Mouse (Mus musculus) ZHBTc4 (cell line): ENCODE measurements at regions not wholly inside any gene's neighbourhood (a gene's known extent, or its start where the extent isn't known, plus 50 kb on each side); places are given as distances from the start of the nearest gene placed in this dataset.
"Not testable (repeated sequence)": the region's sequence is repeated elsewhere in the genome, so short reads cannot be mapped to it uniquely, and the experiment has no call there.

ENCODE experiments used
- DNase-seq: peaks from one replicate; pipeline ENCODE4 v3.0.0-alpha.2; 2011; ENCODE audit warnings: low read depth, low spot score

- no peak for DNase-seq
Measured at GRCm38 (mm10) chr1:73645011-73645410, 479.2 kb downstream of the Tns1 start.

DNA sequence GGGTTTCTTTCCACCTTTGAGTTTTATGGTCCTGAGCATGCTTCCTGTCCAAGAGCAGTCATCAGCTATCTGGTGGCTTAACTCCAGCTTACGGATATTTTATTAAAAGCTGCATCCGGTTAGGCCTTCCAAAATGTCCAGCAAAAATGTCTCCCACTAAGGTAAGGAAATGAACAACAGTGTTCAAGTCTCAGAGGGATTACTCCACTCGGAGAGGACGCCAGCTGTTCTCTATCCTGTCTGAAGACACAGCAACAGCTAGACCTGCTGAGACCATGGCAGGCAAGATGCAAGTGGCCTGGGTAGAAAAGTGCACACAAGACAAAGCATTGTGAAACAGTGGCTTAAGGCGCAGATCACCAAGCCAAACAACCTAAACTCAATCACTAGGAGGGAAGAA lies 479.9 kb downstream of the Tns1 start:
- no peak for DNase-seq

DNA sequence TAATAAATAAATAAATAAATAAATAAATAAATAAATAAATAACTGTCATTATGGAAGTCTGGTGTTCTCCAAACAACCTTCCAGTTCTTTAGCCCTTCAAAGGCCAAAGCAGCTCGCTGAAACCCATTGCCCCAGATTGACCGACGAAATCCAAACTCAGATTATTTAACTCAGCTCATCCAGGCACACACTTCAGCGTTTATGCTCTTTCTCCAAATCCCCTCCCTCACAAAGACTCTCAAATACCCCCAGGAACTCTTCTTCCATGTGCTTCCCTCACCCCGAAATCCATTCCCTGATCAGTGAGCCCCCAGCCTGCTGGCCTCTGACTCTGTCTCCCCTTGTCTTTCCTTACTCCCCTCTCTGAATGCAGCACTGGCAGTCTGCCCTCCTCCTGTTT lies 480.8 kb downstream of the Tns1 start:
- no peak for DNase-seq

DNA sequence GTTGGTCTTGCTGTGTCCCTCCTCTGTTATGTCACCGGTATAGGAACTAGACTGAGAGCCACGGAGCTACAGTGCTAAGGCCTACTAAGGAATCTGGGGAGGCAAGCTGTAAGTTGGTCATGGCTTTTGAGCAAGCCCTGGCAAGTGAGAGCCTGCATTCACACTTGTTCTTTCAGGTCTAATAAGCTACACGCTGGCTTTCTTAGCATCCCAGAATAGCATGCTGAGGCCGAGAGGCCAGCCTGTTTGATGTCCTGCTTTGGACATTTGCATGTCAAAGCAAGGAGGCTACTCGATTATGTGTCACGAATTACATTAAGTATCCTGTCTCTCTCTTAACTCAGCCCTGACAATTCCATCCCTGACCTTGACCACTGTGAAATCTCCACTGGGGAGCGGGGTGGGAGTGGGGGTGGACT lies 481.5 kb downstream of the Tns1 start:
- peak; percentile 88 for DNase-seq

DNA sequence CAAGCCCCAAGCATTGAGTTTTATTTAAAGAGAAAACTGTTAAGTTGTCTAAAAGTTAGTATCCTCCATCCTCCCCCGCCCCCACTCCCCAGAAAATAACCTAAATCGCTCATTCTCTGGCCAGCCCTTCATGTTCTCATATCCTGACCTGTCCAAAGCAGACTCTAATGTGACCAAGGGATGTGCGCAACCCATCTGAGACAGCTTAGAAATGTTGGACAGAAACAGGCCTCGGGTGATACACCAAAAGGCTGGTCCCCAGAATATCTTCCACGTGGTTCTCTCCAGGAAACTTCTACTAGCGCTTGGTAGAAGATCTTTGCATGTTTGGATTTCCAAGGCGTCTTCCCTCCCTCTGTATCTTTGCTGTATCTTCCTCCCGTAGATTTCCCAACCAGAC lies 482.8 kb downstream of the Tns1 start:
- no peak for DNase-seq

- no peak for DNase-seq
Measured at GRCm38 (mm10) chr1:73640726-73641451, 483.4 kb downstream of the Tns1 start.

DNA sequence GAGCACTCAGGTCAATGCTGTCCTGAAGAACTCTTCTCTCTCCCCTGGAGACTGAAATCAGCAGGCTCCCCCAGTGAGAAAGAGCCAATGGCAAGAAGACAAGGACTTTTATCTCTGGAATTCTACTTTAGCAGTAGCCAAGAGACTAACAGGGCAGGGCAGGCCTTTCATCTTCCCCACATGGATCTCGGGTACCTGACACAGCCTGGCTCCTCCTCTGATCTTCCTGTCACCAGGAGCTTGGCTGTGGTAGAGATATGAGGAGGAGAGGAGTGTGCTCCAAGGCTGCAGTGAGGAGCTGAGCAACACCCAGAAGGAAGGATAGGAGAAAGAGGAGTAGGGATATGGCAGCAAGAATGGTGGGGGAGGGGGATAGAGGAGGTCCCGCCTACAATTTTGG lies 488.5 kb downstream of the Tns1 start:
- DNase-seq, result no peak

GRCm38 (mm10) chr1:73634871-73635270 lies 489.4 kb downstream of the Tns1 start:
- DNase-seq, result no peak

DNA sequence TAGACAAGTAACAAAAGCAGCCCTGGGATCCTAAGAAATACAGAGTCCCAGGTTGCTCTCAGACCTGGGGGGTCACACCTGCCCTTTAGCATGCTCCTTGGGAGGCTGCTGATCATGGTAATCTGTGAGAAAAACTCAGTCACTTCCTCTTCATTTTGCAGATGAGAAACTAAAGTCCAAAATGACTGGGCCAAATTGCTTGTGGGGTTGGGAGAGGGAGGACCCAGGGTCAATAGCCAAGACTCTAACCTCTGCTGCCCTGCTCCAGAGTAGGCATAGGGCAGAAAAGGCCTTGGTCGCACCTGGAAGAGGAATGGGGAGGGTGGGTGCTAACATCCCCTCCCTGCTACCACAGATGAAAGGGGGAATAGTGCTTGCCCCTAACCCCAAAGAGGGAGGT lies 491.2 kb downstream of the Tns1 start:
- no peak for DNase-seq

- DNase-seq, result no peak
Measured at GRCm38 (mm10) chr1:73630363-73630762, 493.9 kb downstream of the Tns1 start.

GRCm38 (mm10) chr1:73625365-73625764 lies 498.9 kb downstream of the Tns1 start:
- no peak for DNase-seq

DNA sequence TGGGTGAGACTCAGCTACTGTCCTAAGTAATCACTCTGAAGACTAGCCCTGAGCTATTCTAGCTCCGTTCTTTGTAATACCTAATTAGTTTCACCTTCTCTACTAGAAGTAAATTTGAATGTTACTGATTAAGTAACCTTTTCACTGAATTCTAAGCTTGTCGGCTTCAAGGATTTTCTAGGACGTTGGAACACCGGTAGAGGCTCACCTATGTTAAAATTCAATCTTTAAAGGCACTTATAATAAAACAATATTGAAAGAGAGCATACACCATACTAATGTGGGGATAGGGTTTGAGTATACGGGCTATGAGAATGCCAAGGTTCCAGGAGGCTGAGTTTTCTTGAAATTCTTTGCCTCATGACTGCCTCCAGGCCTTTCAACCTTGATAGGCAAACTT lies 503.1 kb downstream of the Tns1 start:
- DNase-seq, result not testable (repeated sequence)

DNA sequence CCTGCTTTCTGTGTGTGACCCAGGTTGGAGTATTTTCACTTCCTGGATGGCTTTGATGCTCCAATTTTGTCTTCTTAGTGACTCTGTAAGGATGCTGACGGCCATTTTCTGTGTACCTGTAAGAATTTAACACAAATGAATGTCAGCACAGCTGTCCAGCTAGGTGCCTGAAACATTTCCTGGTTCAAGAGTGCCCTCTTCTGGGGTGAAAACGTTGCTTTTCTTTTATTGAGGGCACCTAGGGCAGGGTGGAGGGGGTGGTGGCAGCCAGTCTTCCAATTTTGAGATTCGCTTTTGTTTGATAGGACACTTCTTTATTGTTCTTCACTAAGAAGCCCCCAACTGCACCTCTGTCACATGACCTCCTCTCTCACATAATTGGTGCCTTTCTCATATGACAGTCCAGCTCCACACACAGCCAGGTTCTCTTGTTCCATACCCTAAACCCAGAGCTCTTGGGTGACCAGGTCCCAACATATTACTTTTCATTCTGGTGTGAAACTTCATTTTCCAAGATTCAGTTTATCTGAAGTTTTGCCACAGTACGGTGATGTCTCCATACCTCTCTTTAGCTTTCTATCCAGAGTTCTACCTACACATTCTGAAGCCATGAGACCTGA lies 505.6 kb downstream of the Tns1 start:
- DNase-seq, result peak; percentile 65

- no peak for DNase-seq
Measured at GRCm38 (mm10) chr1:73593653-73594385, 530.4 kb downstream of the Tns1 start.

- peak; percentile 7 for DNase-seq
Measured at GRCm38 (mm10) chr1:73591342-73592099, 532.7 kb downstream of the Tns1 start.

- no peak for DNase-seq
Measured at GRCm38 (mm10) chr1:73579680-73580079, 544.6 kb downstream of the Tns1 start.

- no peak for DNase-seq
Measured at GRCm38 (mm10) chr1:73577019-73577418, 547.2 kb downstream of the Tns1 start.

- DNase-seq, result no peak
Measured at GRCm38 (mm10) chr1:73575694-73576093, 548.6 kb downstream of the Tns1 start.

DNA sequence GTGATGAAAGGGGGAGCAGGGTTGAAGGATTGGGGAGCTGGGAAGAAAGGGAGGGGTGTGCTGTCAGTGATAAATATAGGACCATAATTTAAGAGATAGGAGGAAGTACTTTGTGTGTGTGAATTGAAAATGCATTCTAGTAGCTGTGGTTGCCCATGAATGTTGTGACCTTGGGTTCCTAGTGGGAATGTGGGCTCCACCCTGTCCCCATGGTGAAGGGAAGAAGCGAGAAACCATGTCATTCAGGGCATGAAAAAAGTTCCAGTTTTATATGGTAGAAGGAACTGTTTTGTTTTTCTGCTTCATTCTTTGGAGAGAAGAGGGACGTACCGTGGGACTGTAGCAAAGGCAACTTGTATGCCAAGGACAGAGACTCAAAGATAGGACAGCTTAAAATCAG lies 553.3 kb downstream of the Tns1 start:
- peak; percentile 18 for DNase-seq

DNA sequence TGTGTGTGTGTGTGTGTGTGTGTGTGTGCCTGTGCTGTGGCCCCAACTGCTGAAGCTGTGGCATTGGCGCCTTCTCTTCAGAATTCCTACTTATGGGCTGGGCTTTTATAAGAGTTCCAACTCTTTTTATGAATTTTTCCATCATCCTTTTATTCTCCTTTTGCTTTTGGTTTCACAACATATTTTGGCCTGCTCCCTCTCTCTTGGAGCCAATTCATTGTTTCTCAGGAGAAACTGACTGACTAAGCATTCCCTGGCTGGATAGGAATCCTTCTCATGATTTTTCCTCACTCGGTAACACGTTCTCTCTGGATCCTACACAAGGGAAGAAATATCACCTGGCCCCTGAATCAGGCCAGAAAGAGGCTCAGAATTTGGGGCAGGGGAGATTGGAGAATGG lies 551.1 kb upstream of the Tnp1 start:
- no peak for DNase-seq

- no peak for DNase-seq
Measured at GRCm38 (mm10) chr1:73560594-73560993, 544.9 kb upstream of the Tnp1 start.

GRCm38 (mm10) chr1:73547877-73548276 lies 532.2 kb upstream of the Tnp1 start:
- no peak for DNase-seq
